Mouse (Mus musculus) olfactory bulb, adult 2 months (tissue): ENCODE results near the gene Tmem9. TPM values are rescaled to one million over a fixed set of nuclear protein-coding genes. Genes with fewer than 3 reads are reported as not detected.

ENCODE experiments used
- H3K27ac ChIP-seq: fragments of 200-500 bp; 2 replicates; pipeline ENCODE4 v1.5.1; 2012; ENCODE audit warnings: low read depth, low read length; ENCODE audit not compliant: insufficient read depth
- H3K4me1 ChIP-seq: fragments of 200-500 bp; 2 replicates; pipeline ENCODE4 v1.6.1; 2012; ENCODE audit warnings: low read length; ENCODE audit not compliant: control insufficient read depth, insufficient read depth
- H3K4me3 ChIP-seq: fragments of 200-500 bp; 2 replicates; pipeline ENCODE4 v1.5.1; 2012; ENCODE audit warnings: mild to moderate bottlenecking, low read depth, low read length, moderate library complexity; ENCODE audit not compliant: insufficient read depth
- CTCF ChIP-seq: fragments of 200-500 bp; IDR thresholded peaks from 2 replicates; pipeline ENCODE4 v1.5.1; 2012; ENCODE audit warnings: low read depth, mild to moderate bottlenecking, low read length, moderate library complexity; ENCODE audit not compliant: insufficient read depth
- POLR2A ChIP-seq: fragments of 200-500 bp; IDR thresholded peaks from 2 replicates; pipeline ENCODE4 v1.6.1; 2012; ENCODE audit warnings: mild to moderate bottlenecking, low read depth, low read length, moderate library complexity; ENCODE audit not compliant: insufficient read depth
- WGBS: fragments of 180-500 bp; shearing (Covaris S2); methylation state at CpG from one replicate; pipeline ENCODE4 v1.1.7; 2018; 5-methylcytosine and 5-hydroxymethylcytosine counted together
- polyA plus RNA-seq: library from polyadenylated mRNA; stranded (reverse); fragments of >200 nt; gene quantifications from 2 replicates; pipeline ENCODE4 v1.2.4, GENCODE M21; 2012; ENCODE audit warnings: low replicate concordance; ENCODE audit not compliant: missing spikeins, insufficient read depth, insufficient read length

Tmem9 gene
- polyA plus RNA-seq, 1 experiment, result not detected

- Histone ChIP-seq H3K27ac (no peak overlapping the region), H3K4me3 (no peak overlapping the region), H3K4me1 (peaks cover 20% of the 10 kb centered on the region)
- no peak for TF ChIP-seq CTCF
- no peak for TF ChIP-seq POLR2A
- WGBS, result 46% methylated on average over 5 of the region's 5 CpGs
Observed at GRCm38 (mm10) chr1:136063991-136064390, 56.0 kb downstream of the Tmem9 start.

GRCm38 (mm10) chr1:136066621-136067020, 58.7 kb downstream of the Tmem9 start:
- Histone ChIP-seq H3K4me3 (no peak overlapping the region), H3K4me1 (peaks cover 16% of the 10 kb centered on the region), H3K27ac (no peak overlapping the region)
- no peak for TF ChIP-seq CTCF
- TF ChIP-seq POLR2A, result no peak
- 72% methylated on average over 1 of the region's 1 CpGs for WGBS

GRCm38 (mm10) chr1:136067579-136067978, 59.6 kb downstream of the Tmem9 start:
- peaks cover 17% of the 10 kb centered on the region for H3K4me1 ChIP-seq

GRCm38 (mm10) chr1:136076086-136076485, 68.1 kb downstream of the Tmem9 start:
- Histone ChIP-seq H3K4me3 (no peak overlapping the region), H3K4me1 (0 out of 2 replicates have a peak, but pooled peaks cover 9% of the 10 kb centered on the region), H3K27ac (no peak overlapping the region)
- 10% methylated on average over 3 of the region's 3 CpGs for WGBS
- TF ChIP-seq POLR2A (no peak), CTCF (peak; percentile 62)

More at GRCm38 (mm10) chr1:136067579-136067978, 59.6 kb downstream of the Tmem9 start:
- no peak overlapping the region for H3K4me3 ChIP-seq
- 86% methylated on average over 3 of the region's 3 CpGs for WGBS
- no peak overlapping the region for H3K27ac ChIP-seq
- no peak for TF ChIP-seq CTCF
- no peak for TF ChIP-seq POLR2A

- Histone ChIP-seq H3K4me1 (0 out of 2 replicates have a peak, but pooled peaks cover 4% of the 10 kb centered on the region), H3K4me3 (no peak overlapping the region), H3K27ac (no peak overlapping the region)
- no peak for TF ChIP-seq CTCF
- TF ChIP-seq POLR2A, result no peak
- WGBS, result 59% methylated on average over 4 of the region's 4 CpGs
Observed at GRCm38 (mm10) chr1:136077656-136078055, 69.7 kb downstream of the Tmem9 start.

GRCm38 (mm10) chr1:136081161-136081560, 73.2 kb downstream of the Tmem9 start:
- Histone ChIP-seq H3K4me1 (0 out of 2 replicates have a peak, but pooled peaks cover 4% of the 10 kb centered on the region), H3K27ac (no peak overlapping the region), H3K4me3 (no peak overlapping the region)
- no peak for TF ChIP-seq CTCF
- TF ChIP-seq POLR2A, result no peak
- WGBS, result 93% methylated on average over 1 of the region's 1 CpGs

Other genes with a start within 250 kb of the Tmem9 start
- not detected in 2 replicates for gene Phlda3, start 242.0 kb upstream of the Tmem9 start, polyA plus RNA-seq
- not detected in 2 replicates for gene Tnni1, start 228.7 kb upstream of the Tmem9 start, polyA plus RNA-seq
- not detected in 2 replicates for gene Lad1, start 189.6 kb upstream of the Tmem9 start, polyA plus RNA-seq
- not detected in 2 replicates for gene Tnnt2, start 171.8 kb upstream of the Tmem9 start, polyA plus RNA-seq
- not detected in 2 replicates for gene Pkp1, start 88.9 kb upstream of the Tmem9 start, polyA plus RNA-seq
- not detected in 2 replicates for gene Igfn1, start 1.8 kb upstream of the Tmem9 start, polyA plus RNA-seq
- not detected in 2 replicates for gene Ascl5, start 42.7 kb downstream of the Tmem9 start, polyA plus RNA-seq
- not detected in 2 replicates for gene Cacna1s, start 44.6 kb downstream of the Tmem9 start, polyA plus RNA-seq
- gene Kif21b, start 123.2 kb downstream of the Tmem9 start, polyA plus RNA-seq, result 94.8 and 211 TPM in 2 replicates
- gene Mroh3, start 204.7 kb downstream of the Tmem9 start, polyA plus RNA-seq, result not detected in 2 replicates
- not detected in 2 replicates for gene Inava, start 226.1 kb downstream of the Tmem9 start, polyA plus RNA-seq